Mouse (Mus musculus): ENCODE measurements around the gene S100a3. TPM values are rescaled to one million over a fixed set of nuclear protein-coding genes. Genes with fewer than 3 reads are reported as not detected.

Gene S100a3
- polyA plus RNA-seq (2015; fragmentation: Nextera tagmentation; extraction: Ambion mirVana) = 35.0 and 74.2 TPM in 2 replicates

- Histone ChIP-seq H3K9me3 (replicated peaks) (no peaks in the 10 kb centered on the region), H3K4me3 (replicated peaks) (no peak within 1 kb of the TSS), H3K27ac (replicated peaks) (0 out of 2 replicates have a peak within 1 kb of the TSS, but pooled peaks have one; percentile 7), H3K9ac (no peak within 1 kb of the TSS), H3K4me1 (peaks cover 8% of the 10 kb centered on the region; the same call in 1 of the 2 replicates), H3K27me3 (no peaks in the 10 kb centered on the region), H3K36me3 (no peaks in the 10 kb centered on the region), H3K4me2 (replicated peaks) (no peak within 1 kb of the TSS)
- ATAC-seq (ENCODE audit: insufficient number of reproducible peaks, low FRiP score, low TSS enrichment, low read depth) = no peak
- 70% methylated on average over 6 of the region's 6 CpGs for WGBS
Measured at GRCm38 (mm10) chr3:90560008-90560628, at the start of gene S100a3. Gene S100a3 (plus strand): TSS chr3:90560578.

- WGBS = 84% methylated on average over 5 of the region's 5 CpGs
Measured at GRCm38 (mm10) chr3:90512276-90512675, 48.1 kb upstream of the S100a3 start.

DNA sequence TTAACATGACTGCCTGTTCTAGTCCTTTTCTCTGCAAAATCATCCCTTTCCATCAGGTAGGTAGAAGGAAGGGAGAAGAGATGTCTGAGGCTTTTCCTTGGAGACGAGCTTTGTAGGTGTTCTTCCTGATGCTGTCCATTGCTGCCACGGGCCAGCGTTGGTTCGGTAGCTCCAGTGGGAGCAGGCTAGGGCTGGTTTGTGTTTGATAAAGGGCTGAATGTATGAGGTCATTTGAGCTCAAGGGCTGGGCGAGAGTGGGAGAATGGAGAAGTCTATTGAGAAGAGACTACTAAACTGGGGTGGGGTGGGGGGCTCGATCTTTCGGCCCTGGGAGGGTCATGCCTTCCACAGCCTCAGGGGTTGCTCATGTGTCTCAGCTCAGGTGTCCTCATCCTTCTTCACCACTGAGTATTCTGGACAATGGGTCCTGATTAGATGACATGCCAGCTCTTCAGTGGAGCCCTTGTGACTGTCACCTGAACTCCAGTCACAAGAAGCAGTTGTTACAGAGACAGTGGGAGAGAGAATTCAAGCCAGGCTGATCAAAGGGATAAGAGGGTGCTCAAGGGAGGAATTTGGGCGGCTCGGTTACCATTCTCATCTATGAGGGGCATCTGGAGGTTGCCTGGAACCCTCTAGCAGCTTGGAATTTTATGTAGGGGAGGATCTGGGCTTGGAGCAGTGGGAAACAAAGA is 47.3 kb upstream of the S100a3 start:
- Histone ChIP-seq H3K4me3 (replicated peaks) (peak overlapping the region; percentile 48; the same call in 1 of the 2 replicates), H3K27ac (replicated peaks) (no peak overlapping the region), H3K4me1 (peaks cover 27% of the 10 kb centered on the region), H3K36me3 (no peaks in the 10 kb centered on the region), H3K4me2 (replicated peaks) (peak overlapping the region; percentile 88; the same call in 1 of the 2 replicates), H3K9ac (no peak overlapping the region), H3K9me3 (replicated peaks) (no peaks in the 10 kb centered on the region), H3K27me3 (no peaks in the 10 kb centered on the region)
- WGBS = 72% methylated on average over 9 of the region's 9 CpGs
- no peak for ATAC-seq (ENCODE audit: insufficient number of reproducible peaks, low FRiP score, low TSS enrichment, low read depth)

More at GRCm38 (mm10) chr3:90512276-90512675, 48.1 kb upstream of the S100a3 start:
- Histone ChIP-seq H3K27ac (replicated peaks) (no peak overlapping the region), H3K36me3 (peaks cover 6% of the 10 kb centered on the region; the same call in 1 of the 2 replicates), H3K4me1 (peaks cover 35% of the 10 kb centered on the region), H3K9ac (no peak overlapping the region), H3K4me3 (replicated peaks) (no peak overlapping the region), H3K4me2 (replicated peaks) (no peak overlapping the region), H3K27me3 (no peaks in the 10 kb centered on the region), H3K9me3 (replicated peaks) (no peaks in the 10 kb centered on the region)
- ATAC-seq (ENCODE audit: insufficient number of reproducible peaks, low FRiP score, low TSS enrichment, low read depth) = no peak

- H3K27me3 ChIP-seq = no peaks in the 10 kb centered on the region
- peaks cover 24% of the 10 kb centered on the region for H3K4me1 ChIP-seq
- ATAC-seq (ENCODE audit: insufficient number of reproducible peaks, low FRiP score, low TSS enrichment, low read depth) = peak; percentile 49
- peak within 1 kb of the TSS; percentile 71 for H3K27ac ChIP-seq (replicated peaks)
- H3K9me3 ChIP-seq (replicated peaks) = no peaks in the 10 kb centered on the region
- peak within 1 kb of the TSS; percentile 88 for H3K4me2 ChIP-seq (replicated peaks)
- WGBS = 5% methylated on average over 25 of the region's 25 CpGs
- H3K4me3 ChIP-seq (replicated peaks) = peak within 1 kb of the TSS; percentile 48
- peak within 1 kb of the TSS; percentile 21 for H3K9ac ChIP-seq
- no peaks in the 10 kb centered on the region for H3K36me3 ChIP-seq
Measured at GRCm38 (mm10) chr3:90513796-90514590, 46.4 kb upstream of the S100a3 start, which contains the start of the genes S100a1 and S100a13. Gene S100a1 (minus strand): TSS chr3:90514392. Gene S100a13 (plus strand): TSS chr3:90514435.

GRCm38 (mm10) chr3:90514691-90515090 is 45.7 kb upstream of the S100a3 start:
- H3K27ac ChIP-seq (replicated peaks) = peak overlapping the region; percentile 71
- no peaks in the 10 kb centered on the region for H3K36me3 ChIP-seq
- peak overlapping the region; percentile 21 for H3K9ac ChIP-seq
- H3K4me3 ChIP-seq (replicated peaks) = peak overlapping the region; percentile 48
- H3K4me2 ChIP-seq (replicated peaks) = peak overlapping the region; percentile 88
- under 1% methylated on average over 10 of the region's 10 CpGs for WGBS
- ATAC-seq (ENCODE audit: insufficient number of reproducible peaks, low FRiP score, low TSS enrichment, low read depth) = peak; percentile 82
- no peaks in the 10 kb centered on the region for H3K9me3 ChIP-seq (replicated peaks)
- H3K4me1 ChIP-seq = peaks cover 24% of the 10 kb centered on the region
- H3K27me3 ChIP-seq = no peaks in the 10 kb centered on the region

DNA sequence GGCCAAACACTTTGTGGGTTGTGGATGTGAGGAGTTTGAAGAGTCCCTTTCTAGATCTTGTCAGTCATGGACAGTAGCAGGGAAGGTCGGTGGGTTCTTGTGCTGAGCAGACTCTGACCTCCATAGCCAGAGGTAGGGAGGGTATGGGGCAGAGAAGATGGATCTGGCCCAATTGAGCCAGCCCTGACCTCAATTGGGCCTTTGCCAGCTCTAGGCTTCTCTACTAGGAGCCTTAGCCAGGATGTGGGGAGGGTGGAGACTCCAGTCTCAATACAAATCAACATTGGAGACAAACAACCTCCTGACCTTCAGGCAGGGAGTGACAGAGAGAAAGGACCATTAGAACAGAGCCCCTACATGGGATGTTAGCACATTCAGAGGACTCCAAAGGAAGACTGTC is 45.1 kb upstream of the S100a3 start:
- no peak for ATAC-seq (ENCODE audit: insufficient number of reproducible peaks, low FRiP score, low TSS enrichment, low read depth)
- Histone ChIP-seq H3K4me1 (peaks cover 24% of the 10 kb centered on the region), H3K9me3 (replicated peaks) (no peaks in the 10 kb centered on the region), H3K27ac (replicated peaks) (no peak overlapping the region), H3K4me3 (replicated peaks) (peak overlapping the region; percentile 48), H3K9ac (peak overlapping the region; percentile 21), H3K36me3 (no peaks in the 10 kb centered on the region), H3K27me3 (no peaks in the 10 kb centered on the region), H3K4me2 (replicated peaks) (peak overlapping the region; percentile 88)
- WGBS = 56% methylated on average over 1 of the region's 1 CpGs

DNA sequence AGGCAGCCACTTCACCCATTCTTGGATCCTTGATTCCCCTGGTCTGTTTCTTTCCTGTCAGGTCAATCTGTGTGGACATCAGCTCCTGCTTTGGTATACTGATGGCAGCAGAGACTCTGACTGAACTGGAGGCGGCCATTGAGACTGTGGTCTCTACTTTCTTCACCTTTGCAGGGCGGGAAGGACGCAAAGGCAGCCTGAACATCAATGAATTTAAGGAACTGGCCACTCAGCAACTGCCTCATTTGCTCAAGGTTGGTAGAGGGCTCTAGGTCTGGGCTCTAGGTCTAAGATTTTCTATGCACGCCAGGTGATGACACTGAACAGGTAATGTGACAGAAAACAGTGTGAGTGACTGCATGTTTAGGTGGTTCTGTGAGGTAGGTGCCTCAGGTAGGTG is 44.6 kb upstream of the S100a3 start:
- Histone ChIP-seq H3K4me3 (replicated peaks) (no peak overlapping the region), H3K4me1 (peaks cover 24% of the 10 kb centered on the region), H3K9ac (no peak overlapping the region), H3K36me3 (no peaks in the 10 kb centered on the region), H3K4me2 (replicated peaks) (peak overlapping the region; percentile 88; the same call in 1 of the 2 replicates), H3K27ac (replicated peaks) (no peak overlapping the region), H3K27me3 (no peaks in the 10 kb centered on the region), H3K9me3 (replicated peaks) (no peaks in the 10 kb centered on the region)
- ATAC-seq (ENCODE audit: insufficient number of reproducible peaks, low FRiP score, low TSS enrichment, low read depth) = no peak
- WGBS = 92% methylated on average over 4 of the region's 4 CpGs

- H3K4me2 ChIP-seq (replicated peaks) = no peak overlapping the region
- no peaks in the 10 kb centered on the region for H3K9me3 ChIP-seq (replicated peaks)
- ATAC-seq (ENCODE audit: insufficient number of reproducible peaks, low FRiP score, low TSS enrichment, low read depth) = no peak
- no peak overlapping the region for H3K27ac ChIP-seq (replicated peaks)
- no peak overlapping the region for H3K9ac ChIP-seq
- 78% methylated on average over 4 of the region's 4 CpGs for WGBS
- no peak overlapping the region for H3K4me3 ChIP-seq (replicated peaks)
- no peaks in the 10 kb centered on the region for H3K27me3 ChIP-seq
- H3K36me3 ChIP-seq = no peaks in the 10 kb centered on the region
- H3K4me1 ChIP-seq = peaks cover 24% of the 10 kb centered on the region
Measured at GRCm38 (mm10) chr3:90517711-90518110, 42.7 kb upstream of the S100a3 start.

DNA sequence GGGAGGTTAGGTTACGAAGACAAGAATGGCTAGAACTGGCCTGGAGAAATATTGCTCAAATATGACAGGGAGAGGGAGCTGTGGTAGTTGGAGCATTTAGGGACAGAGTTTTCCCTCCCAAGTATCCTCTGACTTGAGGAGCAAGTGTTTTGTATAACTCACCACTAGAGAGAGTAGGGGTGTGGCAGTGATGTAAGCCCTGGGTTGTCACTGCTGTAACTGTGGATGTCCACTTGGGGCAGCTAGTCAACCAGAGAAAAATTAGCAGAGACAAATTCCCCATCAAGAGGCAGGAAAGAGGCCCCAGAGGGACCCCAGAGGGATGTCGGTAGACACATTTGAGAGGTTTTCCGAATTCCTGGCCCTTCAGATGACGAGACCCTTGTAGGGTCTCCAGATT is 35.0 kb upstream of the S100a3 start:
- WGBS = 50% methylated on average over 4 of the region's 4 CpGs
- H3K9me3 ChIP-seq (replicated peaks) = no peaks in the 10 kb centered on the region
- no peaks in the 10 kb centered on the region for H3K36me3 ChIP-seq
- peak overlapping the region; percentile 80 for H3K27ac ChIP-seq (replicated peaks)
- ATAC-seq (ENCODE audit: insufficient number of reproducible peaks, low FRiP score, low TSS enrichment, low read depth) = no peak
- peaks cover 11% of the 10 kb centered on the region for H3K4me1 ChIP-seq
- H3K9ac ChIP-seq = no peak overlapping the region
- no peak overlapping the region for H3K4me2 ChIP-seq (replicated peaks)
- no peaks in the 10 kb centered on the region for H3K27me3 ChIP-seq
- H3K4me3 ChIP-seq (replicated peaks) = no peak overlapping the region

- peak overlapping the region; percentile 80 for H3K27ac ChIP-seq (replicated peaks)
- ATAC-seq (ENCODE audit: insufficient number of reproducible peaks, low FRiP score, low TSS enrichment, low read depth) = peak; percentile 41; the same call in 1 of the 2 replicates
Measured at GRCm38 (mm10) chr3:90526076-90526475, 34.3 kb upstream of the S100a3 start.

GRCm38 (mm10) chr3:90526580-90526979 is 33.8 kb upstream of the S100a3 start, which contains the start of gene S100a14:
Gene S100a14 (plus strand): TSS chr3:90526856.
- Histone ChIP-seq H3K4me3 (replicated peaks) (peak within 1 kb of the TSS; percentile 32), H3K4me1 (peaks cover 11% of the 10 kb centered on the region), H3K27me3 (no peaks in the 10 kb centered on the region), H3K9ac (no peak within 1 kb of the TSS), H3K27ac (replicated peaks) (peak within 1 kb of the TSS; percentile 80), H3K9me3 (replicated peaks) (no peaks in the 10 kb centered on the region), H3K4me2 (replicated peaks) (peak within 1 kb of the TSS; percentile 33), H3K36me3 (no peaks in the 10 kb centered on the region)
- WGBS = 46% methylated on average over 5 of the region's 5 CpGs
- ATAC-seq (ENCODE audit: insufficient number of reproducible peaks, low FRiP score, low TSS enrichment, low read depth) = peak; percentile 74

More at GRCm38 (mm10) chr3:90526076-90526475, 34.3 kb upstream of the S100a3 start:
- no peaks in the 10 kb centered on the region for H3K27me3 ChIP-seq
- no peak overlapping the region for H3K4me3 ChIP-seq (replicated peaks)
- H3K9ac ChIP-seq = no peak overlapping the region
- 61% methylated on average over 2 of the region's 2 CpGs for WGBS
- 0 out of 2 replicates have a peak overlapping the region, but pooled peaks have one; percentile 19 for H3K4me2 ChIP-seq (replicated peaks)
- no peaks in the 10 kb centered on the region for H3K9me3 ChIP-seq (replicated peaks)
- H3K36me3 ChIP-seq = no peaks in the 10 kb centered on the region
- peaks cover 11% of the 10 kb centered on the region for H3K4me1 ChIP-seq
